Mouse (Mus musculus) embryonic facial prominence, embryonic 11.5 days (tissue): ENCODE data around the gene Ccdc83. TPM values are rescaled to one million over a fixed set of nuclear protein-coding genes. Genes with fewer than 3 reads are reported as not detected.

Source experiments
- ATAC-seq: fragments of 200-750 bp; cut with Nextera tagmentation; replicated peaks from 2 replicates; pipeline ENCODE4 v1.8.0; 2017; ENCODE audit warnings: low read depth; ENCODE audit not compliant: insufficient number of reproducible peaks, low FRiP score, low TSS enrichment
- DNase-seq: peaks from one replicate; pipeline ENCODE4 v3.0.0-alpha.2; 2015; ENCODE audit warnings: low spot score
- H3K27ac ChIP-seq: fragments of 300-500 bp; sonication (generic); replicated peaks from 2 replicates; pipeline ENCODE4 v1.5.1; 2014; ENCODE audit warnings: mild to moderate bottlenecking, low read depth, low read length, control low read depth
- H3K27me3 ChIP-seq: fragments of 300-500 bp; sonication (generic); 2 replicates; pipeline ENCODE4 v1.6.1; 2014; ENCODE audit warnings: mild to moderate bottlenecking, low read length, moderate library complexity, mixed read lengths; ENCODE audit not compliant: control insufficient read depth, insufficient read depth
- H3K36me3 ChIP-seq: fragments of 300-500 bp; sonication (generic); replicated peaks from 2 replicates; pipeline ENCODE4 v1.6.1; 2014; ENCODE audit warnings: low read depth, mild to moderate bottlenecking, low read length, moderate library complexity, mixed read lengths; ENCODE audit not compliant: control insufficient read depth, insufficient read depth
- H3K4me1 ChIP-seq: fragments of 300-500 bp; sonication (generic); 2 replicates; pipeline ENCODE4 v1.6.1; 2014; ENCODE audit warnings: low read length, mixed read lengths; ENCODE audit not compliant: control insufficient read depth, insufficient read depth
- H3K4me2 ChIP-seq: fragments of 300-500 bp; sonication (generic); 2 replicates; pipeline ENCODE4 v1.6.1; 2014; ENCODE audit warnings: low read depth, mild to moderate bottlenecking, control low read depth, low read length, moderate library complexity
- H3K4me3 ChIP-seq: fragments of 300-500 bp; sonication (generic); 2 replicates; pipeline ENCODE4 v1.5.1; 2014; ENCODE audit warnings: low read depth, low read length, control low read depth
- H3K9ac ChIP-seq: fragments of 300-500 bp; sonication (generic); replicated peaks from 2 replicates; pipeline ENCODE4 v1.6.1; 2014; ENCODE audit warnings: mild to moderate bottlenecking, control low read depth, low read length
- H3K9me3 ChIP-seq: fragments of 300-500 bp; sonication (generic); replicated peaks from 2 replicates; pipeline ENCODE4 v1.6.1; 2016; ENCODE audit warnings: mild to moderate bottlenecking, low read length, inconsistent platforms, mixed read lengths; ENCODE audit not compliant: control insufficient read depth
- WGBS: fragments of 180-500 bp; shearing (Covaris S2); extraction: QIAGEN DNeasy Blood & Tissue Kit; methylation state at CpG from one replicate; pipeline ENCODE4 v1.1.7; 2014; 5-methylcytosine and 5-hydroxymethylcytosine counted together
- polyA plus RNA-seq: library from polyadenylated mRNA; unstranded; fragments of >200 nt; fragmentation: Nextera tagmentation; extraction: Ambion mirVana; gene quantifications from 2 replicates; pipeline ENCODE4 v1.2.1, GENCODE M21; 2014

The Ccdc83 gene
- polyA plus RNA-seq, 1 experiment from 2014 or later: not detected

DNA sequence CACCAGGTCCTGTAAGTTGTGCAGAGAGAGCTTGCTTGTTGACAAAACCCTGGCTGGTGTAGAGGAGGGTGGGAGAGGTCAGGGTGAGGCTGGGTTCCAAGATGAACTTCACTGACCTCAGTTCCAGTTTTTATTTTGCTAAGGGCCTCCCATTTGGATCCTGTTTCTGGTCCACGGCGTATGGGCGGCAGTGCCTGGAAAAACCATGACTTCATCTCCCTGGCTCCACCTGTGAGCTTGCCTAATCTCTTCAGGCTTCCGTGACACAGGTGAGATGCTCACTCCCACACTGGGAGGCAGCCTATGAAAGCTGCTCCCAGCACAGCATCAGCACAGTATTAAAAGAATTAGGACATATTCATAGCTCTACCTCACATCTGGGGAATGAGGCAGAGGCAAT, 12.2 kb upstream of the Ccdc83 start:
- no peak overlapping the region for H3K9ac ChIP-seq
- H3K4me1 ChIP-seq: no peaks in the 10 kb centered on the region
- H3K27me3 ChIP-seq: no peaks in the 10 kb centered on the region
- DNase-seq (no peak), ATAC-seq (no peak)
- H3K36me3 ChIP-seq: no peaks in the 10 kb centered on the region
- no peak overlapping the region for H3K4me3 ChIP-seq
- 67% methylated on average over 4 of the region's 4 CpGs for WGBS
- H3K27ac ChIP-seq: no peak overlapping the region
- H3K9me3 ChIP-seq: no peaks in the 10 kb centered on the region
- H3K4me2 ChIP-seq: no peak overlapping the region

DNA sequence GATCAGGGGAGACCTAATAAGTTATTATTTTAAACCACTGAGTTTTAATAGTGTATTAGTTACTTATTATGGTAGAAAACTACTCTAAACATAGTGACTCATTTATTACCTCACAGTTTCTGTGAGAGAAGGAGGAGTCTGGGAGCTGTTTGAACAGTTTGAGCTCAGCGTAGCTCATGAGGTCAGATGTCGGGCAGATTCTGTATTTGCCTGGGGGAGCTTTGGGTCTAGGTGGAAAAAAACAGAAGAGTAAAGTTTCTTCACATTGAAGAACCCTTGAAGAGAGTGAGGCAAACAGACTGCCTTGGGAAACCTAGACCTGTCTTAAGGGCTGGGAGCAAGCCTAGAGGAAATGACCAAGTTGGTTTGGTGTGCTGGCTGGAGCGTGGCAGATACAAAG, 11.7 kb upstream of the Ccdc83 start:
- H3K27me3 ChIP-seq: no peaks in the 10 kb centered on the region
- no peaks in the 10 kb centered on the region for H3K9me3 ChIP-seq
- no peaks in the 10 kb centered on the region for H3K4me1 ChIP-seq
- no peaks in the 10 kb centered on the region for H3K36me3 ChIP-seq
- H3K4me3 ChIP-seq: no peak overlapping the region
- no peak for ATAC-seq
- H3K4me2 ChIP-seq: no peak overlapping the region
- no peak overlapping the region for H3K9ac ChIP-seq
- no peak for DNase-seq
- WGBS: 57% methylated on average over 3 of the region's 3 CpGs
- H3K27ac ChIP-seq: no peak overlapping the region

DNA sequence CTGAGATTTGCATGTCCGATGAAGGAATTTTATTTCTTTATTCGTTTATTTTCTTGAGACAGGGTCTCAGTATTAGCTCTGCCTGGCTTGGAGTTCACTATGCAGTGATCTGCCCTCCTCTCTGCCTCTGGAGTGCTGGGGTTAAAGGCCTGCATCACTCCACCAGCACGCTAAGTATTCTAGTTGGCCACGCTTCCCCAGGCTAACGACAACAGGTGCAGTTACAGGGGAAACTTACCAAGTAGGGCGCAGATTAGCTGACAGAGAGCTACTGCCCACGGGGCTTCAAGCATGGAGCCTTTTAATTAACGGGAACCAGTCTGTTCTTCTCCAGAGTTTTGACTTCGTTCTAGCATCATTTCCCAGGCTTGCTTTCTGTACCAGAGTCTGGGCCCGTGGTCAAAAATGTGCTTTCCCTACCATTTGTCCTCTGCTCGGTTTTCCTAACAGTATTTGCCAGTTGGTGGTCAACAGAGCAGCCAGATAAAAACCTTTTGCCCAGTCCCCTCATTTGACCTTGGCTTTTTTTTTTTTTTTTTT, 9.1 kb upstream of the Ccdc83 start:
- Histone ChIP-seq H3K4me1 (no peaks in the 10 kb centered on the region), H3K27me3 (no peaks in the 10 kb centered on the region), H3K36me3 (no peaks in the 10 kb centered on the region), H3K4me3 (no peak overlapping the region), H3K27ac (no peak overlapping the region), H3K9ac (no peak overlapping the region), H3K9me3 (no peaks in the 10 kb centered on the region), H3K4me2 (no peak overlapping the region)
- no peak for ATAC-seq
- DNase-seq: no peak
- 64% methylated on average over 11 of the region's 11 CpGs for WGBS

DNA sequence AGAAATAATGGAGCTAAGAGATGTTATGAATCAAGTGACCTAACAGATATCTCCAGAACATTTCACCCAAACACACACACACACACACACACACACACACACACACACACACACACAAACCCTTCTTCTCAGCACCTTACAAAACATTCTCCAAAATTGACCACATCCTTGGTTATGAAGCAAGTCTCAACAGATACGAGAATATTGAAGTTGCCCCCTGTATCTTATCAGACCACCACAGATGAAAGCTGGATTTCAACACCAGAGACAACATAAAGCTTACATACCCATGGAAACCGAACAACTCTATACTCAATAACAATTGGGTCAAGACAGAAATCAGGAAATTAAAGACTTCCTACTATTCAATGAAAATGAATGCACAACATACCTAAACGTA, 4.6 kb upstream of the Ccdc83 start:
- Histone ChIP-seq H3K27me3 (no peaks in the 10 kb centered on the region), H3K9ac (no peak overlapping the region), H3K27ac (no peak overlapping the region), H3K9me3 (no peaks in the 10 kb centered on the region), H3K36me3 (no peaks in the 10 kb centered on the region), H3K4me3 (no peak overlapping the region), H3K4me2 (no peak overlapping the region), H3K4me1 (no peaks in the 10 kb centered on the region)
- no peak for DNase-seq
- ATAC-seq: no peak
- 82% methylated on average over 3 of the region's 3 CpGs for WGBS

DNA sequence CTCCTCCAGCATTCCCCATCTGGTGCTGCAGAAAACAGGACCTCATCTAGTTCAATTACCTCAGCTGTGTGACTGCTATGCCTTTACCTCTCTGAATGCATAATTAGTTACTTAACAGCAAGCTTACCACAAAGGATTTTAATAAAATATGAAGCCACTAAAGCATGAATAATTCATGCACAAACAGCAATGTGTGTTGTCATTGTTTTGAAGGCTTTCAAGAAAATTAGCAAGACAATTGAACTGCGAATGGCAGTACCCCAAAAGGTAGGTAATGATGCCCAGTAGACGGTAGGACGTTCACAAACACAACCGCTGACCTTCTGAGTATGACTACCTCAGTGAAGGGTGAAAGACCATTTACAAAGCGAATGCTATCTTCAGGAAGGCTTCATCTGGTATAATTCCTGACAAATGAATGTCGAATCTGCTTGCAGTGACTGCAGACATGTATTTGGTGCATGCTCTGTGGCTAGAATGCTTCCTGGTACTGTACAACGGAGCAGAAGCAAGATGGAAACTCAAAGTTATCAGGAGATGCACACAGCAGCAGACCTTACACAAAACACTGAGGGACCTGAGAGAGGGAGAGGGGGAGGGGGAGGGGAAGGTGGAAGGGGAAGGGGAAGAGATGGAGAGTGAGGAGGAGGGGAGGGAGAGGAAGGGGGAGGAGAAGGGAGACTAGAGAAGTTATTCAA, 3.5 kb downstream of the Ccdc83 start:
- Histone ChIP-seq H3K27me3 (no peaks in the 10 kb centered on the region), H3K9ac (no peak overlapping the region), H3K36me3 (no peaks in the 10 kb centered on the region), H3K4me1 (no peaks in the 10 kb centered on the region), H3K9me3 (no peaks in the 10 kb centered on the region), H3K4me3 (no peak overlapping the region), H3K27ac (no peak overlapping the region), H3K4me2 (no peak overlapping the region)
- no peak for DNase-seq
- ATAC-seq: no peak
- WGBS: 37% methylated on average over 7 of the region's 7 CpGs

- H3K9me3 ChIP-seq: no peaks in the 10 kb centered on the region
- H3K4me2 ChIP-seq: no peak overlapping the region
- H3K27me3 ChIP-seq: no peaks in the 10 kb centered on the region
- ATAC-seq: no peak
- H3K36me3 ChIP-seq: no peaks in the 10 kb centered on the region
- no peak overlapping the region for H3K27ac ChIP-seq
- no peak for DNase-seq
- 84% methylated on average over 2 of the region's 2 CpGs for WGBS
- no peak overlapping the region for H3K4me3 ChIP-seq
- no peaks in the 10 kb centered on the region for H3K4me1 ChIP-seq
- H3K9ac ChIP-seq: no peak overlapping the region
Measured at GRCm38 (mm10) chr7:90259899-90260298, 5.7 kb downstream of the Ccdc83 start.

DNA sequence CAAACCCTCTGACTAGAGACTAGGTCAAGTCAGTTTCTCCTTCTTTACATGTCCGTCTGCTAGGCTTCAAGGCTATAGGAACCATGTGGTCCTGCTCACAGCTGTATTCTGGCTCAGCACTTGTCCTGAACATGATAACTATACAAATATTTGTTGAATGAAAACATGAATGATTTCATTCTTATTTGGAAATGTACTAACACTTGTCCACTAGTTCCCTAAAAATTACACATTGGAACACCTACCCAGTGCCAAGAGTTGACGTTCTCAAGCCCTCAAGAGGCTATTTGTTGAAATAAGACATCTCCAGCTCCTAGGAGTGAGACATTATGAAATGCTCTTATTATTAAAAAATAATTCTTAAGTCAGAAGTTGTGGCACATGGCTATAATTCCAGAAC, 6.9 kb downstream of the Ccdc83 start:
- Histone ChIP-seq H3K36me3 (no peaks in the 10 kb centered on the region), H3K9me3 (no peaks in the 10 kb centered on the region), H3K9ac (no peak overlapping the region), H3K4me3 (no peak overlapping the region), H3K27ac (no peak overlapping the region), H3K27me3 (no peaks in the 10 kb centered on the region), H3K4me1 (no peaks in the 10 kb centered on the region), H3K4me2 (no peak overlapping the region)
- 89% methylated on average over 2 of the region's 2 CpGs for WGBS
- DNase-seq (no peak), ATAC-seq (no peak)

DNA sequence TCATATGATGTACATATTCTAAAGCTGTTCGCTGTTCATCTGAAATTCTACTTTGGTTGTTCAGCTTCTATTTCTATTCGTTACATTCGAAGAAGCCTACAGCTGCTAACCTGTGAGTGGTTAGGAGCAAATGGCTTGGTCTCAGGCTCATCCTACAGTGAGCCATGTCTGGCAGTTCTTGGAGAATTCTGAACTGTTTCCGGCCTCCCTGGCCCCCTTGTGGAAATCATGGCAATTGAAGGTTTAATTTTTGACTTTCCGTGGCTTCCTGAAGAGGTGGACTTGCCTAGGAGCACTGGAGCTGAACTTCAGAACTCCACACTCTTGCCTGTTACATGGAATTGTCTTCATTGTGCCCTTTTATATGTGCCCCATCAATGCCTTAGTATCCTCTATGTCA, 12.6 kb downstream of the Ccdc83 start:
- no peaks in the 10 kb centered on the region for H3K36me3 ChIP-seq
- DNase-seq: no peak
- H3K4me3 ChIP-seq: no peak overlapping the region
- H3K9ac ChIP-seq: no peak overlapping the region
- no peak overlapping the region for H3K4me2 ChIP-seq
- ATAC-seq: no peak
- H3K27me3 ChIP-seq: no peaks in the 10 kb centered on the region
- H3K27ac ChIP-seq: no peak overlapping the region
- no peaks in the 10 kb centered on the region for H3K9me3 ChIP-seq
- 72% methylated on average over 5 of the region's 5 CpGs for WGBS
- H3K4me1 ChIP-seq: no peaks in the 10 kb centered on the region
